ENCODE assay signal across 17 mouse cellular contexts in genomic region chr7:101031234-101031633, GRCm38 (mm10). TPM values are rescaled to one million over a fixed set of nuclear protein-coding genes. Genes with fewer than 3 reads are reported as not detected.
DNase-seq lines count a peak whose midpoint lies in the region; ATAC-seq and TF ChIP-seq lines count a peak whose summit lies in the region.
"Had no signal": no experiment of that assay in that cellular context is flagged by ENCODE, and none has a peak within 500 bp of the region (broad histone marks: within the 10 kb centered on the region; RNA-seq: fewer than 3 reads in every experiment).

No protein-coding gene starts in this region.

- H3K4me2 ChIP-seq in forebrain, embryonic 12.5 days: no peak overlapping the region
- H3K4me2 ChIP-seq in forebrain, embryonic 11.5 days (ENCODE audit: low read depth, low read length, severe bottlenecking): no peak overlapping the region
- H3K4me2 ChIP-seq in intestine, embryonic 14.5 days (ENCODE audit: low read length): no peak overlapping the region
- H3K4me2 ChIP-seq in intestine, postnatal 0 days (replicated peaks; ENCODE audit: low read depth): no peak overlapping the region
- H3K4me2 ChIP-seq in midbrain, postnatal 0 days (ENCODE audit: low read depth, low read length, poor library complexity, severe bottlenecking): no peak overlapping the region
- no peak overlapping the region for H3K4me2 ChIP-seq in midbrain, embryonic 16.5 days (ENCODE audit: low read length)
- H3K4me2 ChIP-seq: forebrain, embryonic 13.5 days; liver, embryonic 13.5 days; midbrain, embryonic 15.5 days had no signal

- H3K4me1 ChIP-seq in forebrain, embryonic 12.5 days: peaks cover 4% of the 10 kb centered on the region; the same call in 1 of the 2 replicates
- no peaks in the 10 kb centered on the region for H3K4me1 ChIP-seq in forebrain, embryonic 11.5 days (replicated peaks; ENCODE audit: control insufficient read depth, insufficient read depth, low read length)
- 0 out of 2 replicates have a peak, but pooled peaks cover 3% of the 10 kb centered on the region for H3K4me1 ChIP-seq in intestine, embryonic 14.5 days (replicated peaks; ENCODE audit: control insufficient read depth, insufficient read depth, low read length)
- no peaks in the 10 kb centered on the region for H3K4me1 ChIP-seq in intestine, postnatal 0 days (replicated peaks; ENCODE audit: control insufficient read depth, insufficient read depth, low read length)
- no peaks in the 10 kb centered on the region for H3K4me1 ChIP-seq in midbrain, postnatal 0 days (ENCODE audit: insufficient read depth, low read length)
- H3K4me1 ChIP-seq in midbrain, embryonic 16.5 days (ENCODE audit: control insufficient read depth, insufficient read depth, low read length): no peaks in the 10 kb centered on the region
- H3K4me1 ChIP-seq: forebrain, embryonic 13.5 days; midbrain, embryonic 15.5 days had no signal

- no peaks in the 10 kb centered on the region for H3K9me3 ChIP-seq in forebrain, embryonic 12.5 days
- no peaks in the 10 kb centered on the region for H3K9me3 ChIP-seq in forebrain, embryonic 11.5 days (ENCODE audit: control insufficient read depth, low read length)
- no peaks in the 10 kb centered on the region for H3K9me3 ChIP-seq in intestine, embryonic 14.5 days (ENCODE audit: control insufficient read depth, low read length)
- H3K9me3 ChIP-seq in intestine, postnatal 0 days (ENCODE audit: control insufficient read depth): no peaks in the 10 kb centered on the region
- no peaks in the 10 kb centered on the region for H3K9me3 ChIP-seq in midbrain, postnatal 0 days (ENCODE audit: low read length)
- H3K9me3 ChIP-seq in midbrain, embryonic 16.5 days (replicated peaks; ENCODE audit: control insufficient read depth, low read length, poor library complexity, severe bottlenecking): no peaks in the 10 kb centered on the region
- H3K9me3 ChIP-seq: forebrain, embryonic 13.5 days; liver, embryonic 13.5 days; midbrain, embryonic 15.5 days had no signal

- no peak for DNase-seq in forebrain, embryonic 11.5 days (ENCODE audit: low spot score)
- DNase-seq in intestine, embryonic 14.5 days (ENCODE audit: low spot score): no peak
- DNase-seq in midbrain, postnatal 0 days (ENCODE audit: low spot score): peak; percentile 36
- DNase-seq: kidney, adult 18-20 months; liver, embryonic 13.5 days; thymus, adult 18-20 months; thymus, postnatal 36 days had no signal

- no peak for ATAC-seq in forebrain, embryonic 12.5 days (ENCODE audit: low FRiP score)
- ATAC-seq in forebrain, embryonic 11.5 days (replicated peaks; ENCODE audit: low FRiP score): no peak
- 0 out of 2 replicates have a peak, but pooled peaks have one; percentile 16 for ATAC-seq in intestine, embryonic 14.5 days (replicated peaks; ENCODE audit: low FRiP score, low TSS enrichment, low read depth)
- no peak for ATAC-seq in intestine, postnatal 0 days
- no peak for ATAC-seq in midbrain, postnatal 0 days (ENCODE audit: low FRiP score)
- no peak for ATAC-seq in midbrain, embryonic 16.5 days
- no peak for ATAC-seq in granulocyte monocyte progenitor cell, adult 5-6 weeks (replicated peaks; ENCODE audit: poor library complexity, severe bottlenecking)
- ATAC-seq: CD4-positive, CD25-positive, alpha-beta regulatory T cell, adult 4 months; forebrain, embryonic 13.5 days; midbrain, embryonic 15.5 days had no signal

- H3K36me3 ChIP-seq in forebrain, embryonic 12.5 days (replicated peaks): no peaks in the 10 kb centered on the region
- H3K36me3 ChIP-seq in forebrain, embryonic 11.5 days (ENCODE audit: control insufficient read depth, insufficient read depth, low read length): no peaks in the 10 kb centered on the region
- no peaks in the 10 kb centered on the region for H3K36me3 ChIP-seq in intestine, embryonic 14.5 days (ENCODE audit: control insufficient read depth, insufficient read depth, low read length)
- no peaks in the 10 kb centered on the region for H3K36me3 ChIP-seq in intestine, postnatal 0 days (ENCODE audit: control insufficient read depth, insufficient read depth)
- H3K36me3 ChIP-seq in midbrain, postnatal 0 days (ENCODE audit: insufficient read depth, low read length): no peaks in the 10 kb centered on the region
- H3K36me3 ChIP-seq in midbrain, embryonic 16.5 days (ENCODE audit: control insufficient read depth, insufficient read depth, low read length): no peaks in the 10 kb centered on the region
- H3K36me3 ChIP-seq: liver, embryonic 13.5 days; midbrain, embryonic 15.5 days had no signal

- H3K27ac ChIP-seq in forebrain, embryonic 12.5 days: no peak overlapping the region
- no peak overlapping the region for H3K27ac ChIP-seq in forebrain, embryonic 11.5 days (ENCODE audit: low read depth, low read length)
- H3K27ac ChIP-seq in intestine, embryonic 14.5 days (ENCODE audit: low read depth): no peak overlapping the region
- no peak overlapping the region for H3K27ac ChIP-seq in intestine, postnatal 0 days (ENCODE audit: low read depth, low read length)
- no peak overlapping the region for H3K27ac ChIP-seq in midbrain, postnatal 0 days (ENCODE audit: low read depth, low read length)
- H3K27ac ChIP-seq in midbrain, embryonic 16.5 days (ENCODE audit: low read length): no peak overlapping the region
- H3K27ac ChIP-seq: forebrain, embryonic 13.5 days; heart, adult 2 months; liver, embryonic 13.5 days; macrophage; midbrain, embryonic 15.5 days had no signal

- H3K27me3 ChIP-seq in forebrain, embryonic 12.5 days: peaks cover 3% of the 10 kb centered on the region
- no peaks in the 10 kb centered on the region for H3K27me3 ChIP-seq in forebrain, embryonic 11.5 days (ENCODE audit: control insufficient read depth, insufficient read depth, low read length)
- H3K27me3 ChIP-seq in intestine, embryonic 14.5 days (replicated peaks; ENCODE audit: control insufficient read depth, insufficient read depth, low read length): no peaks in the 10 kb centered on the region
- no peaks in the 10 kb centered on the region for H3K27me3 ChIP-seq in intestine, postnatal 0 days (replicated peaks; ENCODE audit: control insufficient read depth, insufficient read depth, low read length)
- H3K27me3 ChIP-seq in midbrain, postnatal 0 days (ENCODE audit: insufficient read depth, low read length): no peaks in the 10 kb centered on the region
- H3K27me3 ChIP-seq in midbrain, embryonic 16.5 days (ENCODE audit: control insufficient read depth, insufficient read depth, low read depth, low read length): no peaks in the 10 kb centered on the region
- H3K27me3 ChIP-seq: forebrain, embryonic 13.5 days; liver, embryonic 13.5 days; midbrain, embryonic 15.5 days had no signal

- H3K9ac ChIP-seq in forebrain, embryonic 12.5 days: 0 out of 2 replicates have a peak overlapping the region, but pooled peaks have one; percentile 17
- no peak overlapping the region for H3K9ac ChIP-seq in forebrain, embryonic 11.5 days (ENCODE audit: low read length)
- H3K9ac ChIP-seq in intestine, embryonic 14.5 days (ENCODE audit: low read length): no peak overlapping the region
- H3K9ac ChIP-seq in intestine, postnatal 0 days (ENCODE audit: low read depth, low read length): no peak overlapping the region
- H3K9ac ChIP-seq in midbrain, postnatal 0 days (replicated peaks; ENCODE audit: low read length, poor library complexity, severe bottlenecking): no peak overlapping the region
- no peak overlapping the region for H3K9ac ChIP-seq in midbrain, embryonic 16.5 days (ENCODE audit: low read depth, low read length)
- H3K9ac ChIP-seq: forebrain, embryonic 13.5 days; liver, embryonic 13.5 days; midbrain, embryonic 15.5 days had no signal

- H3K4me3 ChIP-seq in forebrain, embryonic 12.5 days (replicated peaks): no peak overlapping the region
- no peak overlapping the region for H3K4me3 ChIP-seq in forebrain, embryonic 11.5 days (ENCODE audit: low read depth, low read length)
- H3K4me3 ChIP-seq in intestine, embryonic 14.5 days (ENCODE audit: low read depth, low read length): no peak overlapping the region
- H3K4me3 ChIP-seq in intestine, postnatal 0 days (ENCODE audit: low read depth, low read length): no peak overlapping the region
- no peak overlapping the region for H3K4me3 ChIP-seq in midbrain, postnatal 0 days (ENCODE audit: low read depth, low read length)
- no peak overlapping the region for H3K4me3 ChIP-seq in midbrain, embryonic 16.5 days (ENCODE audit: low read depth, low read length)
- H3K4me3 ChIP-seq: forebrain, embryonic 13.5 days; heart, adult 2 months; liver, embryonic 13.5 days; midbrain, embryonic 15.5 days had no signal

- TF ChIP-seq CTCF in intestine, postnatal 0 days (IDR thresholded peaks at IDR 0.05; ENCODE audit: low read depth): no peak
- TF ChIP-seq CTCF in midbrain, postnatal 0 days (IDR thresholded peaks at IDR 0.05): no peak

- 52% methylated on average over 8 of the region's 8 CpGs for WGBS in forebrain, embryonic 12.5 days
- WGBS in forebrain, embryonic 11.5 days: 53% methylated on average over 8 of the region's 8 CpGs
- WGBS in intestine, embryonic 14.5 days: 32% methylated on average over 8 of the region's 8 CpGs
- WGBS in intestine, postnatal 0 days: 39% methylated on average over 8 of the region's 8 CpGs
- 55% methylated on average over 8 of the region's 8 CpGs for WGBS in midbrain, postnatal 0 days
- WGBS in midbrain, embryonic 16.5 days: 47% methylated on average over 8 of the region's 8 CpGs

RNA-seq across cellular contexts. Expression of gene P2ry2, which starts 18.6 kb away (rescaled TPM):
- 0.12 and 0.15 TPM in 2 replicates for polyA plus RNA-seq in forebrain, embryonic 12.5 days (2016; fragmentation: Nextera tagmentation; extraction: Ambion mirVana)
- 0.23 and 0.29 TPM in 2 replicates for polyA plus RNA-seq in forebrain, embryonic 11.5 days (2014; fragmentation: Nextera tagmentation; extraction: Ambion mirVana)
- polyA plus RNA-seq in intestine, embryonic 14.5 days (2014; fragmentation: Nextera tagmentation; extraction: Ambion mirVana): 2.0 and 2.8 TPM in 2 replicates
- polyA plus RNA-seq in intestine, postnatal 0 days (2015; fragmentation: Nextera tagmentation; extraction: Ambion mirVana): 2.0 and 2.6 TPM in 2 replicates
- 0.44 and 0.85 TPM in 2 replicates for total RNA-seq in midbrain, postnatal 0 days (2014; rRNA removed)
- 0.16 and 0.28 TPM in 2 replicates for polyA plus RNA-seq in midbrain, postnatal 0 days (2015; fragmentation: Nextera tagmentation; extraction: Ambion mirVana)
- 0.21 and 0.22 TPM in 2 replicates for polyA plus RNA-seq in midbrain, embryonic 16.5 days (2015; fragmentation: Nextera tagmentation; extraction: Ambion mirVana)
- 8.7 and 15.1 TPM in 2 replicates for total RNA-seq in granulocyte monocyte progenitor cell, adult 5-6 weeks (2014; fragmentation: Nextera tagmentation)
- total RNA-seq in granulocyte monocyte progenitor cell, adult 5-6 weeks (2017): 6.2 and 7.8 TPM in 2 replicates
- polyA plus RNA-seq: CD4-positive, CD25-positive, alpha-beta regulatory T cell, adult 4 months; forebrain, embryonic 13.5 days; neural tube, embryonic 14.5 days had no signal

RNA-seq across cellular contexts. Expression of gene P2ry6, which starts 56.8 kb away (rescaled TPM):
- polyA plus RNA-seq in forebrain, embryonic 12.5 days (2016; fragmentation: Nextera tagmentation; extraction: Ambion mirVana): 1.9 and 2.7 TPM in 2 replicates
- polyA plus RNA-seq in forebrain, embryonic 11.5 days (2014; fragmentation: Nextera tagmentation; extraction: Ambion mirVana): 1.9 and 3.3 TPM in 2 replicates
- polyA plus RNA-seq in intestine, embryonic 14.5 days (2014; fragmentation: Nextera tagmentation; extraction: Ambion mirVana): 11.1 and 11.9 TPM in 2 replicates
- polyA plus RNA-seq in intestine, postnatal 0 days (2015; fragmentation: Nextera tagmentation; extraction: Ambion mirVana): 5.7 and 7.0 TPM in 2 replicates
- total RNA-seq in midbrain, postnatal 0 days (2014; rRNA removed): 2.0 and 4.3 TPM in 2 replicates
- 2.7 and 3.3 TPM in 2 replicates for polyA plus RNA-seq in midbrain, postnatal 0 days (2015; fragmentation: Nextera tagmentation; extraction: Ambion mirVana)
- polyA plus RNA-seq in midbrain, embryonic 16.5 days (2015; fragmentation: Nextera tagmentation; extraction: Ambion mirVana): 2.8 and 3.0 TPM in 2 replicates
- not detected in 2 replicates for total RNA-seq in granulocyte monocyte progenitor cell, adult 5-6 weeks (2014; fragmentation: Nextera tagmentation)
- total RNA-seq in granulocyte monocyte progenitor cell, adult 5-6 weeks (2017): 0.17 TPM in 1 of 2 replicates, not detected in the other
- polyA plus RNA-seq: CD4-positive, CD25-positive, alpha-beta regulatory T cell, adult 4 months had no signal
